Mouse (Mus musculus) kidney, adult 18-20 months (tissue): ENCODE results near the gene Kdm2b.
A peak's percentile ranks its signal among the peaks of the same experiment; 100 is the strongest.

Experiments
- DNase-seq: peaks from one replicate; pipeline ENCODE4 v3.0.0; 2021

Kdm2b gene

DNA sequence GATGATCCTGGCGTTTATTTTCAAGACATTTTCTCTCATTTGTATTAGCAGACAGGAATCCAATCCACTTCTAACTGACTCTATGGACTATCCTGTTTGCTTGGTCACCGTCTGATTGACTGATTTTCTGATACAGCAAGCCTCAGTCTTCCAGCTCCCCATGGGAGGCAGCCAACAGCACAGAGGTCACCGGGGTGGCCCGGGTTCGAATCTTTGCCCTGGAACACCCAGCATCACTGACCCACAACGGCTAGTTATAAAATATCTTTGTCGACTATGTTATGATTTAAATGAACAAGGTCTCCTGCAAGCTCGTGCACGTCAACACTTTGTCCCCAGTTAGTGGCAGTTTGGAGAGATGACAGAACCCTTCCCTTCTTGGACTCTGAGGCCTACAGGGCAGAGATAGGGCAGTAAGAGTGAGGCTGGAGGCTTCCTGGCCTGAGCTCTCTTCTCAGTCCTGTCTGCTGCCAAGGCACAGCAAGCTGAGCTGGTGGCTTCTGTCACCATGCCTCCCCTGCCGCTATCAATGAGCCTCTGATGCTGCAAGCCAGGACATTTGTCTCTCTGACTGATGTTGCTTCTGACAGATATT lies 65.7 kb downstream of the Kdm2b start:
- peak; percentile 29 for DNase-seq

DNA sequence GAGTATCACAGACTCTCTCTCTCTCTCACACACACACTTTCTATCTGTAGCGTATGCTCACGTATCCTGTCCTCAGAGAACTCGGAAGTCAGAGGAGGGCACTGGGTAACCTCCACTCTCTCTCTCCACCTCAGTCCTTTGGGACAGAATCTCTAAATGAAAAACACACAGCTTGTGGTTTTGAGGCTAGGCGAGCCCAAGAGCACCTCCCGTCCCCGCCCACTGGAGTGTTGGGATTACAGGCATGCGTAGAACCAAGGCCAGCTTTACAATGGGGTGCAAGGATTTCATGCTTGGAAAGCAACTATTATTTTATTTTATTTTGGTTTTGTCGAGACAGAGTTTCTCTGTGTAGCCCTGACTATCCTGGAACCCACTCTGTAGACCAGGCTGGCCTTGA lies 67.7 kb downstream of the Kdm2b start:
- no peak for DNase-seq

DNA sequence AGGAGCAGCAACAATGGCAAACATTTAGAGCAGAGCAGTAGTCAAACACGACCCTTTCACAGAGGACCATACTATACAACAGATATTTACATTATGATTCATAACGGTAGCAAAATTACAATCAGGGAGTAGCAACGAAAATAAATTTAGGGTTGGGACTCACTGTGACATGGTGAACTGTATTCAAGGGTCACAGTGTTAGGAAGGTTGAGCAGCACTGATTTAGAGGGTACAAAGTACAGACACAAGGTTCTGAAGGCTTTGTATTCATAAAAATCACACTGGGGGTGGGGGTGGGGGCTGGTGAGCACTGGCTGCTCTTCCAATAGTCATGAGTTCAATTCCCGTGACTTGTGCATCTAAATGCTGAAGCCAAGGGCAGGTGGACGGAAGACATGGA lies 69.1 kb downstream of the Kdm2b start:
- DNase-seq = no peak

DNA sequence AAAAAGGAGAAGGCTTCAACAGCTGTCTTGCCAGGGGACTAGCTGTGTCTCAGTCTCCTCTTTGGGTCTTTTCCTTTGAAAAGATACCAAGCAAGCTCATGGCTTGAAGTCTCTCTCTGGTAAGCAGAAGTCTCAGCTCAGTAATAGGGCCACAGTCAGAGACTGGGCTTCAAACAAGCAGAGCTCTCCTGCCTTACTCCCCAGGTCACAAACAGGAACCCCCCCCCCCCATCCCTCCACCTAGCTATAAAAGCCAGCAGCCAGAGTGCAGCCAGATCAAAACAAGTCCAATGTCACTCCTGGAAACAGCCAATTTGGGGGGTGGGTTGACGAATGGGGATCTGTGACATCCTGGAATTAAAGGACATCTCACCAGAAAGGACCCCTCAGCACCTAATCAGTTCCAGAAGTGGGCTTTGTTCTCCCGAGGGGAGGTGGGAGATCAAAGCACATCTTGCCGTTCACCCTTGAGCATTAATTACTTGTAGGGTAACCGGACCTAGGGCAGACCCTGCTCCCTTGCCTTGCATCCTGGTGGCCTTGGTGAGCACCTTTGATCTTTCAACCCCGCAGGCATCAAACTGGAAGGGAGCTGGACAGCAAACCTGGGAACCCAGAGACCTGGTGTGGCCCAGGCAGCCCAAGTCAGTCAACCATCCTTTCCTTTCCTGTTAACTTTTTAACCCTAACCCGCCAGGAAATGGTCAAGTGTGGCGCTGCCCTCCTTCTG lies 71.5 kb downstream of the Kdm2b start:
- DNase-seq = no peak

DNA sequence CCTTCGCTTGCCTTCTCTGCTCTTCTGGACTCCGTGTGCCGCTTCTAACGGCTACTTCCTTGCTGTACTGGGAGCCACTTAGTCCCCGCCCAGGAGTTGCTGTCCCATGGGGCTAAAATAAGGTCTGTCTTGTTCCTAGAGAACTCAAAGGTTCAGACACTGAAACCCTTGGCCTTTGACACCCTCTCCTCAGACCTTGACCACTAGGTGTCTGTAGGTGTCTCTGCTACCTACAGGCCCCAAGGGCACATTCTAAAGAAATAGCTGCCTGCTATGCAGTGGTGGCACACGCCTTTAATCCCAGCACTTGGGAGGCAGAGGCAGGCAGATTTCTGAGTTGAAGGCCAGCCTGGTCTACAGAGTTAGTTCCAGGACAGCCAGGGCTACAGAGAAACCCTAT lies 73.5 kb downstream of the Kdm2b start:
- no peak for DNase-seq

DNA sequence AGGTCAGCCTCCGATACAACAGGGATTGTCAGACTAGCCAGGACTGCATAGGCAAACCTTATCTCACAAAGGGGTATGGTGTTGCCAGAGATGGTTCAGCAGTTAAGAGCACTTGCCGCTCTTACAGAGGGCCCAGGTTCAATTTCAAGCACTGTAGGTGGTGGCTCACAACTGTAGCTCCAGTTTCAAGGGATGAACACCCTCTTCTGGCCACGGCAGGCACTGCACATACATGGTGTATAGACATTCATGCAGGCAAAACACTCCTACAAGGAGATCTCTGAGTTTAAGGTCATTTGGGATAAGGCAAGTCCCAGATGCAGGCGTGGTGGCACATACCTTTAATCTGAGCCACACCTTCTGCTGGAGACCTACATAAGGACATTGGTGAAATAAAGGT lies 76.8 kb downstream of the Kdm2b start:
- DNase-seq = no peak

DNA sequence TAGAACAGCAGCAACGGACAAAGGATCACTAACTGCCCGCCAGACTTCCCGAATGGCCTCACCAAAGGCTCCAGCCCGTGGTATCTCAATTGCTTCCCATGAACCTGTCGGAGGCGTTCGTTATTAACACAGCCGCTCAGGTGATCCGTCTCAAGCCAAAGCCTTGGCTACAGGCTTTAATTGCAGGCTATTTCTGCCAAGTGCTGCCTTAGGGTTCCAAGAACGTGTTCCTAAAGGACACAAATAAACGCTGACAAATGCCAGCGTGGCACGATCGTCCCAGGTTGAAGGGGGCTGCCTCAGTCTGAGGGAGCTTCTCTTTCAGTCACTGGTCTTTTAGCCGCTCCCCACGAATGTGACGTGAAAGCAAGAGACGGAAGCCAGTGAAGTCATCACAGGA lies 80.1 kb downstream of the Kdm2b start:
- DNase-seq = no peak

DNA sequence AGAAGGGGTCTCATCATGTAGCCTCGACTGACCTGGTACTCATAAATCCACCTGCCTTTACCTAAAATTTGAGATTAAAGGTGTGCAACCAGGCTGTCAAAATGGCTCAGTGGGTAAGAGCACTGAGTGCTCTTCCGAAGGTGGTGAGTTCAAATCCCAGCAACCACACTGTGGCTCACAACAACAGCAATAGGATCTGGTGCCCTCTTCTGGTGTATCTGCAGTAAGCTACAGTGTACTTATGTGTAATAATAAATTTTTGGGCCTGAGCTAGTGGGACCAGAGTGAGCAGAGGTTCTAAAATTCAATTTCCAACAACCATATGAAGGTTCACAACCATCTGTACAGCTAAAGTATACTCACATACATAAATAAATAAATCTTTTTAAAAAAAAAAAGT lies 81.6 kb downstream of the Kdm2b start:
- DNase-seq = no peak

DNA sequence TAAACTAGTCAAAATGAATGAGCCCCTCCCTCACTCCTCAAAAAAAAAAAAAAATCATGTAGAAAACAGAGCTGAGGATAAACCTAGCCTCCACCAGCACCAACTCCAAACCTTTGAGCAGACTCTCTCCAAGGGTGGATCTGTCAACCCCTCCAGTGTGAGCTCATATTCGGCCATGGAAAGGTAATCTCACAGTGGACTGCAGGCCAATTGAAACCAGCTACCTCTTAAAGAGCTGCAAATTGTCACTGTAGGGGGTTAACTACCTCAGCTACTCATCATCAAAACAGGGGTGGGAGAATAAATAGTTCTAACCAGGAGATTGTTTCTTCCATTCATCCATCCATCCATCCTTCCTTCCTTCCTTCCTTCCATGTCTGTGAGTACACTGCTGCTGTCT lies 82.4 kb downstream of the Kdm2b start:
- no peak for DNase-seq

DNA sequence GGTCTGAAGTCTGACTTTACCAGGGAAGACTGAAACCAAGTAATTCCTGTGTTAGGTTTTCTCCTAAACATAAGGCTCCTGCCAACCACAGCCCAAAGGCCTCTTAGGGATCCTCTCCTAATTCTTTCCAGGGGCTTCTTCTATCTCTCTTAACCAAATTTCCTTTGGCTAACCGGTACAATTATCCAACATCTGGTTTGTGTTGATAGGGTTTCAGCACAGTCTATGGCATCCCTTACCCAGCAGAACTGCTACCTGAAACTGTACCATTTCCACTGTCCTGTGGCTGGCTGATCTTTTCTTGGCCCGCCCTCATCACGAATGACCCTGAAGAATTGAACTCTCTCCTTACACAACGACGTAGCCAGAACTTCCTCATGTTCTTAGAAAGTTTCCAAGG lies 86.5 kb downstream of the Kdm2b start:
- no peak for DNase-seq

DNA sequence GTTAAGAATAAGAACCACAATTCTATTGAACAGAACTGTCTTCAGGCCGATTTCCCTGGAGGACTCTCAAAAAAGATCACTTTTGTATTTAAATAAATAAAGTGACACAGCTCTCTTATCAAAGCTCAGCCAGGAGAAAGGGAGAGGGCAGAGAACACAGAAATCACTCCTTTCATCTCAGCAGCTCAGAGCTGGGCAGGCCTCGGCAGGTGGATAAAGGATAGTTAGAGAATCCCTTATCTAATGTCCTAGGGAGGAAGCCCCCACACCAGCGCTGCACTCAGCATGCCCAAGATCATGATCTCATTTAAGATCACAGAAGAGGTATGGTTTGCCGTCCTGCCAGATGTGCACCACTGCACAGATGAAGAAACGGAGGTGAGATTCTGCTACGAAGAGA lies 87.4 kb downstream of the Kdm2b start:
- no peak for DNase-seq

DNA sequence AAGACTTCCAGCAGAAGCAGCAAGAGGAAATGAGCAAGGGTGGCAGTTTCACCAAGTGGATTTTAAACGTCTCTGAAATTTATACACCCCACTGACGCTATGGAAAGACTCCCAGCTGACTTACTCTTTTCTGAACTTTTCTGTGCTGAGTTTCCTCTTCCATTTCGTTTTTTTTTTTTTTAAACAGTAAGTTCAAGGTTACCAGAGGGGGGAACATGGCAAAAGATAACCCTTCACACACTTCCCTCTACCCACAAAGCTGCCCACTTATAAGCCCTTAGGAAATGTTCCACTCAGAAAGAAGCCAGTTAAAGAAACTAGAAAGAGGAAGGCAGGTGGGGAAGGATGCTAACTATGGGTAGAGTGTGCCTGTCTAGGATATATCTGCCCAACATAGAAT lies 88.0 kb downstream of the Kdm2b start:
- DNase-seq = no peak

DNA sequence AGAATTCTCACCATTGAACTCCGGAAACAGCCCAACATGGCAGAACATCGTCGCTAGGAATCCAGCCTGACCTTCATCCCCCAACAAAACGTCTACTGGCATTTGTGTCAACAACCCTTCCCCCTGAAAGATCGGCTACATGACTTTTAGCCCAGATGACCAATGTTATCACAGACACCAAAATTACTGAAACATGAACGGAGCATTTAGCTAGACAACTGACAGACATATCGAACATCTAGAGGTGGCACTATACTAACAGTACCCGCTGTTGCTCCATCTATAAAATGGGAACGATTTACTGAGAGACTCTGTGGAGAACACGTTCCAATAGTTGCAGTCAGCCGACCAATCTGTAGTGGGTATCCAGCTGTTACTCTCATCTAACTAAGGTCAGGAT lies 88.4 kb downstream of the Kdm2b start:
- DNase-seq = no peak

DNA sequence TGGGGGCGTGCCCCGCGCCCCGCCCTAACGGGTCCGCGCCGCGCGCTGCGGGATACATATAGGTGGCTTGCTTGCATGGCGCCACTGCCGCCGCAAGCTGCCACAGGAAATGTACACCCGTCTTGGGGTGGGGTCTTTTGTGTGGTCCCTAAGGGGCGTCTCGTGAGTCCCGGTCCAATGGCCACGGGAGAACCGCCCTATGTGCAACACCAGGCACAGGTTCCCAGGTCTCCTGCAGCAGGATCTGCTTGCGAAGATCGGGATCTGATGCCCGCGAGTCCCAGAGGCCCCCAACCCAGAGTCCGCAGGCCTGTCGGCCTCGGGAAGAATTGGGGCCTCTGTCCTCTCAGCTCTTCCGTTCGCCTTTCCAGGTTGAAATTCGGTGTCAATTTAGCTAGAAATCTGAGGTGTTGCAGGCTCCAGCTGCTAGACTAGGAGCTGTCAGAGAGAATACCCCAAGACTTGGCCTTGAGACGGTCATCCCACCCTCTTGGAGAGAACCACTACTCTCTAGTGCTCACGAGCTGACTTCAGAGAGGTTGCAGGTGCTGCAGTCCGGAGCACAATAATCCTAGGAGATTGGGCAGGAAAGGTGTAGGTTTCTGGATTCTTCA lies 89.0 kb downstream of the Kdm2b start:
- no peak for DNase-seq

DNA sequence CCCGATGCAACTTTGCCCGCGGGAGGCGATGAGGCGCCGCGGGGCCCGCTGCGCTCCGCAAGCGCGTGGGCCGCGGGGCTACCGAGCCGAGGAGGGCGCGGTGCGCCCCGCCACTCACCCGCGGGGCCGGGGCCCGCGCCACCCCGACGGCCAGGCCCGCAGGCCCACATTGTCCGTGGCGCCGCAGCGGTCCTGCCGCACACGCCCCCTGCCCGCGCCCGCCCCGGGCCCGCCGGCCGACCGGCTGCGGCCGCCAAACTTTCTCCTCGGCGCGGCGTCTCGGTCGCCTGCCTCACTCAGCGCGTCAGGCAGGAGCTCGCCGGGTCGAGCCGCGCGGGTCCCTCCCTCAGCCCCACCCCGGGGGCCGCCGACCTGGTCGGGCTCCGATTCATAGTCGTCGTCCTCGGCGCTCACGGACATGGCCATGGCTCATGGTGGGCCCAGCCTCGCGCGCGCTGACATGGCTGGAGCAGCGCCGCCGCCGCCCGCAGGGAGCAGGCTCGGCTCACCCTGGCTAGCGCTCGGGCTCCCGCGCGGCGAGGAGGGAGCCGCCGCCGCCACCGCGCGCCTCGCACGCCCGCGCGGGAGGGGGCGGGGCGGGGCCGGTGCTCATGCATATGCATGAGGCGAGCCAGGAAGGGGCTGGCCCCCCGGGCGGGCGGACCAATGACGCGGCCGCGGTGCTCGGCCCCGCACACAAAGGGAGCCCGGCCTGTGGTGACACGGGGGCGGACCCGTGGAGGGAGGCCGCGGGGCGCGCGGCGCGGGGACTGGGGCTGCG lies 89.7 kb downstream of the Kdm2b start:
- DNase-seq = peak; percentile 90

DNA sequence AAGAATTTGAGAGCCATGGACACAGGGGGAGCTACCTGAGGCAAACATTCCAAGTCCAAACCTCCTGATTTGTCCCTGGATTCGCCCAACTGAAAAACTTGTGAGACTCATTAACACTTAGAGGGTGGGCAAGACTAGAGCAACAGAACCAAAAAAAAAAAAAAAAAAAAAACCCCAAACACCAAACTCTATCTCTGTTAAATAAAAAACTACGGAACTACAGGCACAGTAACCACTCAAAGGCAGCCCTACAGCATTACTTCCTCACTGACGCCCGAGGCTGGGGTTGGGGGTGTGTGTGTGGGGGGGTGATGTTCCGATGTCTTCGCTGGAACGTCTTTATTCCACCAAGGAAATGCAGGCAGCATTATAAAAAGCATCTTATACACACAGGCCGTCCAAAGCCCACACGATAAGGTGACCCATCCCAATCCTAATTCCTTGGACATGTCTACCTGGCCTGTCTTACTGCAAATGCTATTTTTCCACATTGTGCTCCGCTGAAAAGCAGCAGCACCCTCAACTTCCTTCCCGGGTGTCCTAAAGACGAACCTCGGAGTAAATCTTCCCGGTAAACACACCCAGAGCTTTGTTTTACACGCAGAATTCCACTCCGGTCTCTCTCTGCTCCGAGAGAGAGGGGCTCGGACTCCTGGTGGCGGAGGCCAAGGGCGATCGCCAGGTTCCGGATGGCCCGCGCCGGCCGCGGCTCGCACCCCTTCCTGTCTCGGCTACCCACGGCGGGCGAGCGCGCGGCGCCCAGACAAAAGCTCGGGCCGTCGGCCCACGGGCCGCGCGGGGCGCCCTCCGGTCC lies 90.5 kb downstream of the Kdm2b start:
- DNase-seq = peak; percentile 40

DNA sequence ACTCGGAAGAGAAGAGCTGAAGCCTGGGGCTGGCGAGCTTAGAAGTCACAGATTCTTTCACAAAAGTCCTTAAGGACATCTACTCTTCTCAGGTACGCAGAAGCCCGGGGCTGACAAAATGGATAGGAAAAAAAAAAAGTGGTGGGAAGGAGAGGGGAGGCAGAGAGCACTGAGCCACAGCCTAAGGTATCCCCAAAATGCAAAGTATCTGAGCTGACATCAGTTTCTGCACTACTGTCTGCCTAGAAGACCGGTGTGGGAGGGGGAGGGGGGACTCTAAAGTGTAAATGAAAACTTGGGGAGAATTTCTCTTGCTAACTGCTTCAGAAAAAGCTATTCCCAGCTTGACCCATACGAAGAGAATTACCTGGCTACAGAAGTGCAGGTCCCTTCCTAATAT lies 91.5 kb downstream of the Kdm2b start:
- DNase-seq = no peak

DNA sequence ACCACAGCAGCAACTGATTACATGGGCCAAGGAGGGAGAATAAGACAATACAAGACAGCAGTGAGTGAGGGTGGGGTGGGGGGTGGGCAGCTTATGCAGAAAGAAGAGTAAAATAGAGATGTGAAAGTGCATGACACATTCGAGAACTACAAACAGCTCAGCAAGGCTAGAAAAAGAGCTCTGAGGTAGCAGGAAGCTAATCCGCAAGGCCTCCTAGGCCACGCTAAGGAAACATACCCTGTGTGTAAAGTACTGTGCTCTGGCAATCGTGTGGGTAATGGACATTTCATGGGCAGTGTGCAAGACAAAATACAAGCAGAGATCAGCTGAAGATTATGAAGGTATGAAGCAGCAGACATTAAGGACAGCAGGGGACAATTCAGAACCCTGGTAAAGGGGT lies 94.8 kb downstream of the Kdm2b start:
- DNase-seq = no peak

DNA sequence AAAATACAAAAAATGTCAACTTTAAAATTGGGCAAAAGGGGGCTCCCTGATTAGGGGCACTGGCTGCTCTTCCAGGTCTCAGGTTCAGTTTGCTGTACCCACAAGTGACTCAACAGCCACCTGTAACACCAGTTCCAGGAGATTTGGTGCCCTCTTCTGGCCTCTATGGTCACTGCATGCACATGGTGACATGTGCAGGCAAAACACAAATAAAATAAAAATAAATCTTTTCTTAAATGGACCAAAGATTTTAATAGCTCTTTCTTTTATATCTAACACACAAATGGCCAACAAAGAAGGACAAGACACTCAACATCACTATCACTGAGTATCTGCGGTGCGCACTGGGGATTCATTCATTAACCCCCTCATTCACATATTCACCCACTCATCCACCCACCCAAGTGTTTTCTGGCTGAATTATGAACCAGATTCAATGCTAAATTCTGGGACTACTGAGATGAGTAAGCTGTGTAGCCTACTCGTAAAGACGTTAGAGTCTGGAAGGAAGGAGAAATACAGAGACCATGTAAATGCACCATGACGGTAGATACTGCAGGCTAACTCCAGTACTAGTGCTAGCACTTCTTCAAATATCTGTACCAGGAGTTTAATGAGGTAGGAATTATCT lies 95.5 kb downstream of the Kdm2b start:
- peak; percentile 71 for DNase-seq

DNA sequence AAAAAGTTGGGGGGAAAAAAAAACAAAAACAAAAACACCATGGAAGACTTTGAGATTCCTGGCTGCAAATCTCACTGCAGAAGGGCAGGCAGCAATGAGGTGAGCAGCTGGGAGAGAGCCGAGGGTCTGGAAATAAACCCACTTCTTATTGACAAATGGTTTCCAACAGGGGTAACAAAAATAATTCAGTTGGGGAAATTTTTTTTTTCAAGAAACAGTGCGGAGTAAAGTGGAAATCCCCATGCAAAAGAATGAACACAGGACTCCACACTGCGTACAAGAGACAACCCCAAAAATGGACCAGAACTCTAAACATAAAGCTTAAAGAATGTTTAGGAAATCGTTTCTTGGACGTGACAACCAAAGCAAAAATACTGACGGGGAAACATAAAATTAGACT lies 96.4 kb downstream of the Kdm2b start:
- DNase-seq = no peak

DNA sequence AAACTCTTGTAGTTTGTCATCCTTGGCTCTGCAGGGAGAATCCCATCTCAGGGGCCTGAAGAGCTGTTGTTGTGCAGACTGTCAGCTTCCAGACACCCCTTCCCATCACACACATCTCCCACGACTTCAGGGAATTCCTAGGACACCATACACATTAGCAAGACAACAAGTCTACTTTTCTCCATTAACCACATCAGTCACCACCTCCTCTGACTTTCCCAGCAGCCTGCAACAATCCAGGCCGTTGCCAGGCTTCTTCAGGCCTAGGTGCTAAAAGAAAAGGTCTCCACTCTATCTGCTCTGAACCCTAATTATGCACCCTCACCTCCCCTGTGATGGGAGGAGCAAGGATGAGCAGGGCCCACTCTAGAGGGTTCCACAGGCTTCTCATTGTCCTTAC lies 99.2 kb downstream of the Kdm2b start:
- DNase-seq = no peak

DNA sequence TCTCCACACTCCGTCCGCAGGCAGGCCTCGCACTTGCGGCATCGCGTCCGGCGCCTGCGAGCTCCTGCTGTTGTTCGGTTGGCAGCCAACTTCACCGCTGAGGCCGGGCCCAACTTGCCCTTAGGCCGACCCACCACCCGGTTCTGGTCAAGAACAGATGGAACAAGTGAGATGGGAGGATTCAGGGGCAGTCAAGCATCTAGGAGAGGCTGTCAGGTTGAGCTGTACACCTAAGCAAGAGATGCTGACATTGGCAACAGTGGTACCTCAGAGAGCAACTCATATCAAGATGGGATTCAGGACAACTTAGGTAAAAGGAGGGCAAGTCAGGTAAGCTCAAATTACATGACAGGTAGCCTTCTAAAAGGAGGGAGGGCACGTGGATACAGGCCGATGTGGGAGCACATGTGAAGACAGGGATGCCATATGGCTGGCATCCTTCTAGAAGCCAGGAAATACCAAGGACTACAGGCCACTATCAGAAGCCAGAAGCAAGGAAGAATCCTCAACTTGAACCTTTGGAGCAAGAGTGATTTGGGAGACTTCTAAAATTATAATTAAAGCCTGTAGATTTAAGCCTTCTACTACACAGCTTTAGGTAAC lies 100.9 kb downstream of the Kdm2b start:
- DNase-seq = no peak
